Mouse (Mus musculus) brain, embryonic 14.5 days (tissue): Measurements from ENCODE around the gene Gpr156.

Source experiments
- CTCF ChIP-seq: fragments of 200-500 bp; IDR thresholded peaks from 2 replicates; pipeline ENCODE4 v1.5.1; 2012; ENCODE audit warnings: inconsistent platforms, mild to moderate bottlenecking, moderate library complexity, borderline replicate concordance; ENCODE audit not compliant: insufficient read depth, insufficient read length; ENCODE audit errors: extremely low read depth
- POLR2A ChIP-seq: fragments of 200-500 bp; IDR thresholded peaks from 2 replicates; pipeline ENCODE4 v1.6.1; 2012; ENCODE audit warnings: mild to moderate bottlenecking, inconsistent platforms, borderline replicate concordance; ENCODE audit not compliant: poor library complexity, insufficient read depth, insufficient read length, severe bottlenecking; ENCODE audit errors: extremely low read depth

DNA sequence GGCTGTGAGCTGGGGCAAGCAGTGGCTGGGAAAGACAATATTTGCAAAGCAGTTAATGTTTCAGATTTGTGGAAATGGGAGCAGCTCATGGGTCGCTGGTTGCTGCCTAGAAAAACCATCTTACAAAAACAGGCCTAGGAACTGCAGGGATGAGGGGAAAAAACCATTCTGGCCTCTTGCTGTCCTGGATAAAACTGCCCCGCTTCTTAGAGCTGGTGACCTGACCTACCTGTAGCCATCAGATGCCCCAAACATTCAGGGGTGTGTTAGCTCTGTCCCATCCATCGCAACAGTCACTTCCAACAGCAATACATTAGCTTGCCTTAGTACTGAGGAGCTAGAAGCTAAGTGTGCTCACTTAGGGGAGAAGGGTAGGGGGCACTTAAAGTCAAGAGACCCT is 27.3 kb upstream of the Gpr156 start:
- TF ChIP-seq POLR2A = no peak
- no peak for TF ChIP-seq CTCF
